Mouse (Mus musculus) liver, postnatal 0 days (tissue): ENCODE measurements at regions not wholly inside any gene's neighbourhood (a gene's known extent, or its start where the extent isn't known, plus 50 kb on each side); places are given as distances from the start of the nearest gene placed in this dataset.

Experiments
- CTCF ChIP-seq: sonication (generic); IDR thresholded peaks from 2 replicates; pipeline ENCODE4 v1.5.1; 2016; ENCODE audit warnings: antibody characterized with exemption, low read depth
- EP300 ChIP-seq: IDR thresholded peaks from 2 replicates; pipeline ENCODE4 v1.6.1; 2016; ENCODE audit warnings: antibody characterized with exemption, low read depth, mild to moderate bottlenecking

DNA sequence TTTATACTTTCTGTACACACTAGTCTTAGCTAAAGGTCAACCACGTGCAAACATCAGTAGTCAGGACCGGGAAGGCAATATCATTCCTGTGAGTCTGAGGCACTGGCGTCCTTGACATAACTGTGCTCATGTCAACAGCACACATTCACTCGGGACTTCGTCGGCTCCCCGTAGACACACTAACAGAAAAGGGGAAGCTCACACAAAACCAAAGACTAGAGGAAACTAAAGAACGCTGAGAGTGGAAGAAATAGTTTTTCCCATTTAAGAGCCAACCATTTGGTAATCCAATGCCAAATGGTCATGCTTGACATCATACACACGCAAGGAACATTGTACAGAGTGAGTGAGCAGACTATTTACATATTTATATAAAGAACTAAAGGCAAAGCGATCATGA lies 85.2 kb upstream of the Speer2 start:
- no peak for TF ChIP-seq EP300
- TF ChIP-seq CTCF = no peak
